Mouse (Mus musculus) layer of hippocampus, adult 18-20 months (tissue): ENCODE data around the gene Htra1. TPM values are rescaled to one million over a fixed set of nuclear protein-coding genes. Genes with fewer than 3 reads are reported as not detected.
A peak's percentile ranks its signal among the peaks of the same experiment; 100 is the strongest.

Experiments
- DNase-seq, 2 experiments: peaks; one replicate each; pipeline ENCODE4 v3.0.0; 2022; ENCODE audit warnings: low spot score in 2 of 2
- long read RNA-seq: library from polyadenylated mRNA; stranded (forward); transcript quantifications from one replicate; pipeline ENCODE4 v2.0.0, GENCODE M21; 2021
- total RNA-seq, 2 experiments: library from RNA; stranded (reverse); gene quantifications; 2 replicates each; pipeline ENCODE4 v1.2.3; 2021

Gene Htra1
- 100 to 1,000 TPM; 257 to 274 TPM for total RNA-seq
- long read RNA-seq, transcript Htra1-201 (9 exons, 2,041 nt): major isoform, 677 of 736 reads
- long read RNA-seq, partial matches to known transcripts: 8 of 736 reads
- long read RNA-seq, other reads (novel, unspliced or antisense): 51 of 736 reads

- peak; percentile 80 to 88 for DNase-seq
These were observed at the start of gene Htra1 for GRCm38 (mm10) chr7:130935793-130936471. Htra1 (plus strand) TSS chr7:130936111.

- no peak for DNase-seq
These were observed 49.7 kb upstream of the Htra1 start for GRCm38 (mm10) chr7:130886246-130886645.

- peak in 1 of 2 experiments; percentile 52 for DNase-seq
These were observed 48.0 kb upstream of the Htra1 start for GRCm38 (mm10) chr7:130887946-130888345.

GRCm38 (mm10) chr7:130890871-130891270 lies 45.0 kb upstream of the Htra1 start:
- DNase-seq: no peak

- peak; percentile 50 to 88 for DNase-seq
These were observed 42.9 kb upstream of the Htra1 start for GRCm38 (mm10) chr7:130892973-130893372.

GRCm38 (mm10) chr7:130894931-130895617 lies 40.8 kb upstream of the Htra1 start:
- DNase-seq: no peak

- no peak for DNase-seq
These were observed 40.3 kb upstream of the Htra1 start for GRCm38 (mm10) chr7:130895618-130895945.

- DNase-seq: no peak
These were observed 39.8 kb upstream of the Htra1 start for GRCm38 (mm10) chr7:130896064-130896463.

GRCm38 (mm10) chr7:130897201-130897600 lies 38.7 kb upstream of the Htra1 start:
- no peak for DNase-seq

- no peak for DNase-seq
These were observed 37.5 kb upstream of the Htra1 start for GRCm38 (mm10) chr7:130898373-130898772.

- no peak for DNase-seq
These were observed 35.6 kb upstream of the Htra1 start for GRCm38 (mm10) chr7:130900233-130900848.

GRCm38 (mm10) chr7:130902929-130903328 lies 33.0 kb upstream of the Htra1 start:
- DNase-seq: no peak

- DNase-seq: peak in 1 of 2 experiments; percentile 46
These were observed 32.3 kb upstream of the Htra1 start for GRCm38 (mm10) chr7:130903505-130904074.

- no peak for DNase-seq
These were observed 31.1 kb upstream of the Htra1 start for GRCm38 (mm10) chr7:130904571-130905365.

GRCm38 (mm10) chr7:130910841-130911240 lies 25.1 kb upstream of the Htra1 start:
- no peak for DNase-seq

- peak in 1 of 2 experiments; percentile 77 for DNase-seq
These were observed 21.1 kb upstream of the Htra1 start for GRCm38 (mm10) chr7:130914693-130915363.

- peak in 1 of 2 experiments; percentile 74 for DNase-seq
These were observed 17.7 kb upstream of the Htra1 start for GRCm38 (mm10) chr7:130918260-130918659.

- peak; percentile 47 to 65 for DNase-seq
These were observed 12.8 kb upstream of the Htra1 start for GRCm38 (mm10) chr7:130922981-130923731.

- no peak for DNase-seq
These were observed 5.5 kb upstream of the Htra1 start for GRCm38 (mm10) chr7:130930401-130930800.

GRCm38 (mm10) chr7:130932921-130933320 lies 3.0 kb upstream of the Htra1 start:
- no peak for DNase-seq
